Comparison of ENCODE assay signal across 8 mouse cellular contexts in genomic region chr11:45539459-45539858, GRCm38 (mm10).
DNase-seq lines count a peak whose midpoint lies in the region; ATAC-seq lines count a peak whose summit lies in the region.

No protein-coding gene starts in this region.

- no peak overlapping the region for H3K4me2 ChIP-seq in embryonic facial prominence, embryonic 15.5 days (replicated peaks)
- H3K4me2 ChIP-seq in heart, embryonic 12.5 days, result no peak overlapping the region
- no peak overlapping the region for H3K4me2 ChIP-seq in liver, embryonic 13.5 days

- H3K4me1 ChIP-seq in embryonic facial prominence, embryonic 15.5 days, result peaks cover 28% of the 10 kb centered on the region
- H3K4me1 ChIP-seq in heart, embryonic 12.5 days (replicated peaks), result peaks cover 8% of the 10 kb centered on the region; the same call in 1 of the 2 replicates
- H3K4me1 ChIP-seq in liver, embryonic 13.5 days (replicated peaks), result no peaks in the 10 kb centered on the region

- no peaks in the 10 kb centered on the region for H3K27me3 ChIP-seq in embryonic facial prominence, embryonic 15.5 days
- H3K27me3 ChIP-seq in heart, embryonic 12.5 days (replicated peaks), result no peaks in the 10 kb centered on the region
- H3K27me3 ChIP-seq in liver, embryonic 13.5 days, result no peaks in the 10 kb centered on the region

- ATAC-seq in embryonic facial prominence, embryonic 15.5 days (ENCODE audit: insufficient number of reproducible peaks, low FRiP score, low TSS enrichment, low read depth), result 0 out of 2 replicates have a peak, but pooled peaks have one; percentile 79
- ATAC-seq in heart, embryonic 12.5 days (ENCODE audit: insufficient number of reproducible peaks, low FRiP score), result 0 out of 2 replicates have a peak, but pooled peaks have one; percentile 59
- no peak for ATAC-seq in liver, embryonic 13.5 days (ENCODE audit: low read depth)

- DNase-seq in 3134 (ENCODE audit: extremely low read depth, insufficient read length, low spot score), result peak; percentile 5
- DNase-seq in adrenal gland, postnatal 4 days (ENCODE audit: low spot score in 2 of 2), result peak; percentile 14 to 55
- DNase-seq in kidney, postnatal 14 days, result peak; percentile 80
- DNase-seq in liver, embryonic 13.5 days, result peak; percentile 6
- peak; percentile 38 for DNase-seq in ovary, adult 18-20 months (ENCODE audit: low spot score)
- peak; percentile 3 for DNase-seq in thymus, postnatal 0 days (ENCODE audit: low spot score)

- H3K27ac ChIP-seq in embryonic facial prominence, embryonic 15.5 days (replicated peaks), result no peak overlapping the region
- no peak overlapping the region for H3K27ac ChIP-seq in heart, embryonic 12.5 days (ENCODE audit: poor library complexity, severe bottlenecking)
- H3K27ac ChIP-seq in liver, embryonic 13.5 days, result no peak overlapping the region

- no peaks in the 10 kb centered on the region for H3K36me3 ChIP-seq in embryonic facial prominence, embryonic 15.5 days
- no peaks in the 10 kb centered on the region for H3K36me3 ChIP-seq in heart, embryonic 12.5 days
- no peaks in the 10 kb centered on the region for H3K36me3 ChIP-seq in liver, embryonic 13.5 days

- H3K9ac ChIP-seq in embryonic facial prominence, embryonic 15.5 days, result no peak overlapping the region
- H3K9ac ChIP-seq in heart, embryonic 12.5 days, result no peak overlapping the region
- H3K9ac ChIP-seq in liver, embryonic 13.5 days, result no peak overlapping the region

- no peak overlapping the region for H3K4me3 ChIP-seq in embryonic facial prominence, embryonic 15.5 days (replicated peaks)
- no peak overlapping the region for H3K4me3 ChIP-seq in heart, embryonic 12.5 days
- H3K4me3 ChIP-seq in liver, embryonic 13.5 days (replicated peaks), result no peak overlapping the region

- WGBS in embryonic facial prominence, embryonic 15.5 days, result 29% methylated on average over 4 of the region's 4 CpGs
- 45% methylated on average over 4 of the region's 4 CpGs for WGBS in heart, embryonic 12.5 days
- WGBS in liver, embryonic 13.5 days (ENCODE audit: insufficient replicate concordance), result 45% methylated on average over 4 of the region's 4 CpGs

- no peaks in the 10 kb centered on the region for H3K9me3 ChIP-seq in embryonic facial prominence, embryonic 15.5 days (replicated peaks)
- no peaks in the 10 kb centered on the region for H3K9me3 ChIP-seq in heart, embryonic 12.5 days (replicated peaks)
- H3K9me3 ChIP-seq in liver, embryonic 13.5 days (replicated peaks), result no peaks in the 10 kb centered on the region

Comparison
In these comparisons a context has a peak if more than half of its experiments do, and no peak if none do; other contexts are left out.
1. DNase-seq: peak in every context shown above with its lines; median percentile 80 in kidney, postnatal 14 days; 38 in ovary, adult 18-20 months; 34 in adrenal gland, postnatal 4 days; 6 in liver, embryonic 13.5 days; 5 in 3134; 3 in thymus, postnatal 0 days.